Mouse (Mus musculus) layer of hippocampus, postnatal 10 days (tissue): ENCODE measurements around the gene Olfr889. TPM values are rescaled to one million over a fixed set of nuclear protein-coding genes. Genes with fewer than 3 reads are reported as not detected.
"Not testable (repeated sequence)": the region's sequence is repeated elsewhere in the genome, so short reads cannot be mapped to it uniquely, and the experiment has no call there.

Experiments used
- DNase-seq, 2 experiments: peaks; one replicate each; pipeline ENCODE4 v3.0.0; 2021; ENCODE audit warnings: low spot score in 2 of 2
- long read RNA-seq: library from polyadenylated mRNA; stranded (forward); transcript quantifications from one replicate; pipeline ENCODE4 v2.0.0, GENCODE M21; 2023
- total RNA-seq, 2 experiments: library from RNA; stranded (reverse); gene quantifications; 2 replicates each; pipeline ENCODE4 v1.2.3; 2021

The Olfr889 gene
- total RNA-seq, result not detected
- long read RNA-seq, result 0 reads

DNA sequence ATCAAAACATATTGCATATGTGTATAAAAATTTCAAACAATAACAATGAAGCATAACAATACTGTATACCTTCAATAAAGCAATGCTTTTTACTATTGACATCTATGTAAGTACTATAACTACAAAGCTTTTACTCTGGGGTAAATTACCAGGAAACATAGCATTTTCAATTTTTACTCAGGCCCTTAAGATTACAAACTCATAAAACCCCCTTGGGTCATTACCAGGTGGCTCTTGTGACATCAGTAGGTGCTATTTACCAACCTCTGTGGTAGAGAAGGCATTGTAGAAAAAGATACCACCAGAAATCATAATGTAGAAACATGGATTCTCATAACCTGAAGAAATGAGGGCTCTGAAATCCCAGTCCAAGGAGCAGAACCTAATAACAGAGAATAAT, at the start of gene Olfr889:
Gene Olfr889, plus strand, starts transcription at position 301 of the 400 bp plus-strand sequence.
- no peak for DNase-seq

GRCm38 (mm10) chr9:38083772-38084171, 31.2 kb upstream of the Olfr889 start, which contains the start of gene Olfr887:
Gene Olfr887, plus strand, starts transcription at chr9:38084072.
- no peak for DNase-seq

- DNase-seq, result no peak
Measured at GRCm38 (mm10) chr9:38107828-38108227, 7.2 kb upstream of the Olfr889 start, which contains the start of gene Olfr888. Gene Olfr888, plus strand, starts transcription at chr9:38108128.

DNA sequence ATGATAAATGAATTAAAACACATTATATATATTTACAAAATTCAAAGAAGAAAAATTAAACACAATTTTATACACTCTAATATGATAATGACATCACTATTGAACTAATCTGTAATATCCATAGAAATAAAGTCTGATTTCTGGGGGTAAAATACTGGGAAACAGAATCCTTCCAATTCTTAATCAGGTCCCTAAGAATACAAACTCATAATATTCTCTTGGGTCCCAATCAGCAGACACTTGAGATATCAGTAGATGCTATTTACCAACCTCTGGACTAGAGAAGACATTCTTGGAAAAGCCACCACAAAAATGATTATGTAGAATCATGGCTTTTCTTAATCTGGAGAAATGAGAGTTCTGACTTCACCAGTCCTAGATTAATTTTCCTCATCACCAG, 27.2 kb downstream of the Olfr889 start, which contains the start of gene Olfr890:
Gene Olfr890, plus strand, starts transcription at position 301 of the 400 bp plus-strand sequence.
- DNase-seq, result no peak

GRCm38 (mm10) chr9:38168341-38168740, 53.3 kb downstream of the Olfr889 start:
- not testable (repeated sequence) for DNase-seq

Other genes starting within 250 kb of the Olfr889 start
- not detected for gene Olfr145, start 218.5 kb upstream of the Olfr889 start, total RNA-seq
- gene Olfr878, start 197.4 kb upstream of the Olfr889 start, total RNA-seq, result not detected
- not detected for gene Olfr881, start 123.4 kb upstream of the Olfr889 start, total RNA-seq
- not detected for gene Olfr883, start 89.4 kb upstream of the Olfr889 start, total RNA-seq
- gene Olfr884, start 68.6 kb upstream of the Olfr889 start, total RNA-seq, result not detected
- gene Olfr885, start 53.9 kb upstream of the Olfr889 start, total RNA-seq, result not detected
- gene Olfr887, start 31.1 kb upstream of the Olfr889 start, total RNA-seq, result not detected
- not detected for gene Olfr888, start 7.1 kb upstream of the Olfr889 start, total RNA-seq
- gene Olfr890, start 27.3 kb downstream of the Olfr889 start, total RNA-seq, result not detected
- not detected for gene Olfr891, start 65.6 kb downstream of the Olfr889 start, total RNA-seq
- gene Olfr893, start 93.2 kb downstream of the Olfr889 start, total RNA-seq, result not detected
- not detected for gene Olfr894, start 102.9 kb downstream of the Olfr889 start, total RNA-seq
- gene Olfr143, start 137.6 kb downstream of the Olfr889 start, total RNA-seq, result not detected
- gene Olfr895, start 152.7 kb downstream of the Olfr889 start, total RNA-seq, result not detected
- not detected for gene Olfr896-ps1, start 175.9 kb downstream of the Olfr889 start, total RNA-seq
- gene Olfr25, start 213.9 kb downstream of the Olfr889 start, total RNA-seq, result not detected
- gene Olfr898, start 233.2 kb downstream of the Olfr889 start, total RNA-seq, result not detected